Mouse (Mus musculus) heart, adult 2 months (tissue): ENCODE data around the gene Apod. TPM values are rescaled to one million over a fixed set of nuclear protein-coding genes. Genes with fewer than 3 reads are reported as not detected.
A peak's percentile ranks its signal among the peaks of the same experiment; 100 is the strongest.
"Not testable (repeated sequence)": the region's sequence is repeated elsewhere in the genome, so short reads cannot be mapped to it uniquely, and the experiment has no call there.

Source experiments
- DNase-seq, 2 experiments: peaks; one replicate each; pipeline ENCODE4 v3.0.0; 2021
- H3K27ac ChIP-seq: fragments of 200-600 bp; 2 replicates; pipeline ENCODE4 v1.8.1; 2022
- H3K27me3 ChIP-seq: fragments of 200-500 bp; 2 replicates; pipeline ENCODE4 v1.6.1; 2012; ENCODE audit warnings: mild to moderate bottlenecking, low read length, inconsistent platforms, mixed read lengths; ENCODE audit not compliant: control insufficient read depth, insufficient read depth
- H3K36me3 ChIP-seq: fragments of 200-500 bp; 2 replicates; pipeline ENCODE4 v1.6.1; 2012; ENCODE audit warnings: low read length, inconsistent platforms; ENCODE audit not compliant: control insufficient read depth, insufficient read depth
- H3K4me1 ChIP-seq: fragments of 200-500 bp; 2 replicates; pipeline ENCODE4 v1.6.1; 2011; ENCODE audit warnings: low read length; ENCODE audit not compliant: control insufficient read depth, insufficient read depth
- H3K4me3 ChIP-seq: fragments of 200-600 bp; 2 replicates; pipeline ENCODE4 v1.8.1; 2022
- H3K79me2 ChIP-seq: fragments of 200-500 bp; replicated peaks from 2 replicates; pipeline ENCODE4 v1.6.1; 2012; ENCODE audit warnings: mild to moderate bottlenecking, inconsistent platforms, low read length, moderate library complexity, mixed read lengths; ENCODE audit not compliant: control insufficient read depth, insufficient read depth
- H3K9ac ChIP-seq: fragments of 200-500 bp; 2 replicates; pipeline ENCODE4 v1.6.1; 2012; ENCODE audit warnings: low read depth, mild to moderate bottlenecking, control low read depth, inconsistent platforms, low read length, mixed read lengths
- CTCF ChIP-seq: fragments of 200-600 bp; IDR thresholded peaks from 2 replicates; pipeline ENCODE4 v1.8.1; 2022; ENCODE audit warnings: antibody characterized with exemption, mild to moderate bottlenecking, moderate library complexity
- EP300 ChIP-seq: fragments of 200-500 bp; IDR thresholded peaks from 2 replicates; pipeline ENCODE4 v1.6.1; 2011; ENCODE audit warnings: low read depth, low read length, control low read depth; ENCODE audit not compliant: insufficient read depth
- POLR2A ChIP-seq: fragments of 200-500 bp; IDR thresholded peaks from 2 replicates; pipeline ENCODE4 v1.6.1; 2011; ENCODE audit warnings: mild to moderate bottlenecking, low read depth, low read length, control low read depth; ENCODE audit not compliant: insufficient read depth
- WGBS: fragments of 180-500 bp; shearing (Covaris S2); methylation state at CpG from one replicate; pipeline ENCODE4 v1.1.7; 2018; 5-methylcytosine and 5-hydroxymethylcytosine counted together
- intact Hi-C: fragments of 180-260 bp; cut with DNase I; formaldehyde crosslinking; loops from one replicate; pipeline ENCODE4 v1.15.1; 2025
- polyA plus RNA-seq: library from polyadenylated mRNA; depleted of rRNA; stranded (reverse); fragments of >200 nt; gene quantifications from 2 replicates; pipeline ENCODE4 v1.2.3, GENCODE M21; 2012
- total RNA-seq, 2 experiments: library from RNA; stranded (reverse); gene quantifications; 2 replicates each; pipeline ENCODE4 v1.2.3; 2021

The Apod gene
- total and polyA plus RNA-seq, 3 experiments = 4.7 to 7.5 (median 5.3) TPM

DNA sequence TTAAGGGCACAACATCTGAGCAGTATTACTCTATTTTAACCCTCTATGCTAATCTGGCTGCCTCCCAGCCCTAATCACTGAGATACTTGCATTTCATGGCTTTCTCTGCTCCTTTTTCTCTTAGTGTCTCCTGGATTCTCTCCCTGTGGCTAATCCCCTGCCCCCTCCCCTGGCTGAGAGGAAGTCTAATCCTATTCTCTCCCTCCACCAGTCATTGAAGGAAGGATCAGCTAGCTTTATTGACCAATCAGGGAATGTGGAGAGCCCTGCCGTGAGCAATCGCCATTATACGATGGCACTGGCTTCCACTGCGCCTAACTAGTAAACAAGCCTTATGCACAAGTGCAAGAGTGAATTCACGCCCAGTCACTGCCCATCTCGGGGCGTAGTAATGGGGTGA, 6.3 kb upstream of the Apod start:
- Histone ChIP-seq H3K36me3 (no peaks in the 10 kb centered on the region), H3K79me2 (no peaks in the 10 kb centered on the region), H3K4me3 (no peak overlapping the region), H3K4me1 (peaks cover 9% of the 10 kb centered on the region), H3K9ac (no peak overlapping the region), H3K27me3 (no peaks in the 10 kb centered on the region), H3K27ac (no peak overlapping the region)
- 93% methylated on average over 7 of the region's 7 CpGs for WGBS
- intact Hi-C loops = no loop called here
- TF ChIP-seq POLR2A (no peak), EP300 (no peak), CTCF (no peak)
- no peak for DNase-seq

DNA sequence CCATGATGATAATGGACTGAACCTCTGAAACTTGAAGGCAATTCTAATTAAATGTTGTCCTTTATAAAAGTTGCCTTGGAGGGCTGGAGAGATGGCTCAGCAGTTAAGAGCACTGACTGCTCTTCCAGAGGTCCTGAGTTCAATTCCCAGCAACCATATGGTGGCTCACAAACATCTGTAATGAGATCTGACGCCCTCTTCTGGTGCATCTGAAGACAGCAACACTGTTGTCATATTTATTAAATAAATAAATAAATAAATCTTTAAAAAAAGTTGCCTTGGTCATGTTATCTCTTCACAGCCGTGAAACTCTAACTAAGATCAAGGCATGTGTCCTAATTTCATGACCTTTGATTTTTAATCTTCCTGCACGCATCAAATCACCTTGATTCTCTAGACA, 5.1 kb upstream of the Apod start:
- H3K27me3 ChIP-seq, H3K4me3 ChIP-seq, H3K9ac ChIP-seq, DNase-seq, H3K36me3 ChIP-seq, H3K79me2 ChIP-seq: not testable (repeated sequence)
- peaks cover 10% of the 10 kb centered on the region for H3K4me1 ChIP-seq
- 68% methylated on average over 3 of the region's 3 CpGs for WGBS
- H3K27ac ChIP-seq = peak overlapping the region; percentile 63
- TF ChIP-seq CTCF = peak; percentile 61
- intact Hi-C loops = loop anchor here (5.0 kb wide), 1 partner anchor 33 kb away; no protein-coding TSS in a partner anchor

DNA sequence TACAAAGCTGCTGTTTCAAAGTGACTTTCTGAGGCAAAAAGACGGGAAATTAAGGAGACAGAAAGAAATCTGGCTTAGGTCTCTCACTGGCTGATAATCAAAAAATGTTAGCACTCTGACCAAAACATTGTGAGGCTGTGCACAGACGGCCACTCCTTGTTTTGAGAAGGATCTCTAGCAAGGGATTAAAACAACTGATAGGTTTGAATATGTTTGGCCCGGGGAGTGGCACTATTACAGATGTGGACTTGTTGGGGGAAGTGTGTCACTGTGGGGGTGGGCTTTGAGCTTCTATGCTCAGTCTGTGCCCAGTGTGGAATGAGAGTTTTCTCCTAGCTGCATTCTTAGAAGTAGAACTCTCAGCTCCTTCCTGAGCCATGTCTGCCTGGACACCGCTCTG, 4.7 kb upstream of the Apod start:
- no peaks in the 10 kb centered on the region for H3K27me3 ChIP-seq
- WGBS = 44% methylated on average over 4 of the region's 4 CpGs
- intact Hi-C loops = loop anchor here (5.0 kb wide), 1 partner anchor 33 kb away; no protein-coding TSS in a partner anchor
- TF ChIP-seq CTCF = no peak
- TF ChIP-seq EP300 = no peak
- TF ChIP-seq POLR2A = no peak
- no peak overlapping the region for H3K4me3 ChIP-seq
- no peaks in the 10 kb centered on the region for H3K79me2 ChIP-seq
- H3K4me1 ChIP-seq = peaks cover 10% of the 10 kb centered on the region
- peak overlapping the region; percentile 63 for H3K27ac ChIP-seq
- peak in 1 of 2 experiments; percentile 26 for DNase-seq
- H3K36me3 ChIP-seq = no peaks in the 10 kb centered on the region
- no peak overlapping the region for H3K9ac ChIP-seq

DNA sequence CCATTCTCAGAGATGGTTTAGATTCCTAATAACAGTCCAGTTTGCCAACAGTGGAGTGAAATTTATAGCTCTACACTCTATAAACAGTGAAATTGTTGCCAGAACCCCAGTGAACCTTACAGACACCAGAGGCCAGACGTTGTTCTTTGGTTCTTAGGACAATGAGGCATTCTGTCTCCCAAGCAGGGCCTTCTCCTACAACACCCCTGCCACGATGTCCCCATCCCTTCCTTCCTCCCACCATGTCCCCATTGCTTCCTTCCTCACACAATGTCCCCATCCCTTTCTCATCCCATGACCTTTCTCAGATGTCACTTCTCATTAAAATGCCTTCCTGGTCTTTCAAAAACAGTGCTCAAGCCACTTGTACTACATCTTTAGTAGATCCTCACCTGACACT, 3.8 kb upstream of the Apod start:
- Histone ChIP-seq H3K36me3 (no peaks in the 10 kb centered on the region), H3K27ac (peak overlapping the region; percentile 63; the same call in 1 of the 2 replicates), H3K9ac (no peak overlapping the region), H3K79me2 (no peaks in the 10 kb centered on the region), H3K27me3 (no peaks in the 10 kb centered on the region), H3K4me1 (peaks cover 10% of the 10 kb centered on the region), H3K4me3 (no peak overlapping the region)
- DNase-seq = no peak
- TF ChIP-seq EP300 (no peak), CTCF (no peak), POLR2A (no peak)
- intact Hi-C loops = loop anchor here (5.0 kb wide), 1 partner anchor 34 kb away; no protein-coding TSS in a partner anchor
- 45% methylated on average over 2 of the region's 2 CpGs for WGBS

DNA sequence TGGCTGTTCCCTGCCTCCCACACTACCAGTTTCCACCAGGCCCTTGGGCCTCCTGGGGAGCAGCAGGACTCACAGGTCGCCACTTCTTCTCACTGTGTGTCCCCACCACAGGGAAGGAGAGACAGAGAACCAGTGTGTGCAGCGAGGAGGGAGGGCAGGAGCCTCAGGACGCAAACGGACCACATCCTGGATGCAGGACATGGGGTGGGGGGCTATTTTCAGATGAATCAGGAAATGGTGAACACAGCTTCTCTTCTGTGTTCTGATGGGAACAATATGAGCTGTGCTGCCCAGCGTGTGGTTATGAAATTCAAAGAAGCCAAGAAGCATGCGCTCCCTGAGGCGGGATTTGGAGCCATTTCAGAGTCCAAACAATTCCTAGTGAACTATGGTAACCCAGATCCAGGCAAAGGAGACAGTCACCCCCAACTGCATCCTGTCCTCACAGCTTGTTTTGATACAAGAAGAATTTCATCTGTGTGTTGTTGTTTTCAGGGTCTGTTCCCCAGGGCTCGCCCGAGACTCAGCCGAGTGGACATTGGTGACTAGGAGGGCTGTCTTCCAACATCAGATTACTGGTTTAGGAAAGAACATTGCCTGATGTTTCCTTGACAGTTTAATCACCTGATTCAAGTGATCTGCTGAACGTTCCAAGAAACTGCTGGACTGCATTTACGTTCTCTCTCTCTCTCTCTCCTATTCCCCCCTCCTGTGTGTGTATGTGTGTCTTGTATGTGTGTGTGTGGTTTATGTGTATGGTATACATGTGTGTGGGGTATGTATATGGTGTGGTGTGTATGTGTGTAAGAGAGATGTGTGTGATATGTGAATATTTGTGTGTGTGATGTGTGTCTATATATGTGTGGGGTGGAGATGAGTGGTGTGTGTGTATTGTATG, 1.9 kb upstream of the Apod start:
- 15% methylated on average over 12 of the region's 12 CpGs for WGBS
- TF ChIP-seq EP300 = peak; percentile 74; the same call in 1 of the 2 replicates
- 0 out of 2 replicates have a peak, but pooled peaks have one; percentile 45 for TF ChIP-seq POLR2A
- peak; percentile 27; the same call in 1 of the 2 replicates for TF ChIP-seq CTCF
- Histone ChIP-seq H3K27ac (peak overlapping the region; percentile 44), H3K4me1 (peaks cover 10% of the 10 kb centered on the region), H3K9ac (0 out of 2 replicates have a peak overlapping the region, but pooled peaks have one; percentile 15)
- not testable (repeated sequence) for H3K79me2 ChIP-seq, H3K36me3 ChIP-seq, H3K4me3 ChIP-seq, H3K27me3 ChIP-seq
- DNase-seq = peak; percentile 64 to 77
- intact Hi-C loops = loop anchor here (1.0 to 5.0 kb wide), 2 partner anchors 10 to 36 kb away; no protein-coding TSS in a partner anchor

DNA sequence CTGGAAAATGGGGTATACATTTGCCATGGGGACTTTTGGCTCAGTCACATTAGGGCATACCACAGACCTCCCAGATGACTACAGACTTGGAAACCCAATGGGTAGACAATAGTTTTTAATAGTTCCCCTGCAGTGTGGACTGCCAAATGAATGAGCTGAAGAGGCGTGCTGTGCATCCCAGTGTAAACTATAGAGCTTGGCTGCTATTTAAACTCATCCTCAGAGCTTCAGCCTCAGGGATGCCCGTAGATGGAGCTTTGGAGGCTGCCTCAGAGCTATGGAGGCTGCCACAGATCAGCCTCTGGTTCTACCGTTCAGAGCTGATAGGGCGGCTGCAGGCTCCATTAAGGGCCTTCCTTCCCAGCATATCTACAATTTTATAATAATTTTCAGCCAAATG, 686 bp upstream of the Apod start:
- H3K27ac ChIP-seq = peak overlapping the region; percentile 44
- DNase-seq = no peak

More for the DNA sequence above, 686 bp upstream of the Apod start:
- H3K4me1 ChIP-seq = peaks cover 10% of the 10 kb centered on the region
- no peaks in the 10 kb centered on the region for H3K79me2 ChIP-seq
- intact Hi-C loops = loop anchor here (5.0 kb wide), 1 partner anchor 37 kb away; no protein-coding TSS in a partner anchor
- H3K27me3 ChIP-seq = no peaks in the 10 kb centered on the region
- no peak for TF ChIP-seq CTCF
- TF ChIP-seq EP300 = no peak
- TF ChIP-seq POLR2A = no peak
- H3K36me3 ChIP-seq = no peaks in the 10 kb centered on the region
- WGBS = 93% methylated on average over 4 of the region's 4 CpGs
- H3K9ac ChIP-seq = no peak overlapping the region
- no peak overlapping the region for H3K4me3 ChIP-seq
